8 mouse cellular contexts compared by ENCODE assay signal in genomic region chr2:127444055-127444789, GRCm38 (mm10). TPM values are rescaled to one million over a fixed set of nuclear protein-coding genes. Genes with fewer than 3 reads are reported as not detected.
DNase-seq lines count a peak whose midpoint lies in the region; ATAC-seq and TF ChIP-seq lines count a peak whose summit lies in the region.

Fahd2a (minus strand) TSS chr2:127444565.

- peak within 1 kb of the TSS; percentile 85 to 97 for H3K4me3 ChIP-seq in MEL (ENCODE audit: control insufficient read depth in 1 of 2, insufficient read depth in 1 of 2, low read depth in 2 of 2, low read length in 2 of 2)
- peak within 1 kb of the TSS; percentile 60 for H3K4me3 ChIP-seq in lung, embryonic 16.5 days (ENCODE audit: low read length)

- no peaks in the 10 kb centered on the region for H3K27me3 ChIP-seq in MEL (ENCODE audit: control insufficient read depth in 1 of 2, insufficient read depth in 2 of 2, low read length in 2 of 2)
- no peaks in the 10 kb centered on the region for H3K27me3 ChIP-seq in lung, embryonic 16.5 days (ENCODE audit: control insufficient read depth, insufficient read depth, low read depth, low read length)

- H3K4me2 ChIP-seq in lung, embryonic 16.5 days (ENCODE audit: low read depth, low read length): peak within 1 kb of the TSS; percentile 80

- ATAC-seq in hematopoietic stem cell, adult 5-6 weeks (replicated peaks in 1 of 2; ENCODE audit: insufficient read depth in 1 of 2, low FRiP score in 2 of 2, low TSS enrichment in 1 of 2, low read depth in 1 of 2, poor library complexity in 2 of 2, severe bottlenecking in 2 of 2): peak; percentile 93 to 97
- peak; percentile 92 for ATAC-seq in lung, embryonic 16.5 days (ENCODE audit: low read depth)

- TF ChIP-seq RAD21 in MEL (IDR thresholded peaks at IDR 0.05; ENCODE audit: low read depth, low read length): no peak

- 4% methylated on average over 36 of the region's 37 CpGs for WGBS in lung, embryonic 16.5 days

- no peak for TF ChIP-seq CTCF in MEL (IDR thresholded peaks at IDR 0.05 in 2 of 3, conservative IDR thresholded peaks at IDR 0.05 in 1 of 3; ENCODE audit: control insufficient read depth in 1 of 3, insufficient read depth in 1 of 3, low read depth in 2 of 3, low read length in 3 of 3, poor library complexity in 1 of 3, severe bottlenecking in 1 of 3)

- peaks cover 0 to 6% of the 10 kb centered on the region in 2 experiments; a peak in 3 of 4 replicates for H3K36me3 ChIP-seq in MEL (ENCODE audit: control insufficient read depth in 1 of 2, insufficient read depth in 2 of 2, low read length in 2 of 2)
- no peaks in the 10 kb centered on the region for H3K36me3 ChIP-seq in lung, embryonic 16.5 days (ENCODE audit: control insufficient read depth, insufficient read depth, low read length)

- peaks cover 5% of the 10 kb centered on the region for H3K79me2 ChIP-seq in MEL (ENCODE audit: control insufficient read depth, insufficient read depth, low read length, poor library complexity)

- peak; percentile 96 for DNase-seq in MEL (ENCODE audit: low read depth, low spot score)
- peak; percentile 88 for DNase-seq in cerebellum, adult 8-10 months
- DNase-seq in forelimb bud, embryonic 11.5 days (ENCODE audit: low read depth, low spot score): peak; percentile 92
- DNase-seq in layer of hippocampus, adult 9-10 months (ENCODE audit: low spot score): peak; percentile 68
- DNase-seq in ovary, postnatal 10 days (ENCODE audit: low spot score): peak; percentile 62
- DNase-seq in thymus, postnatal 10 days (ENCODE audit: low spot score in 2 of 2): peak; percentile 84 to 85

- H3K4me1 ChIP-seq in MEL (ENCODE audit: control insufficient read depth in 1 of 2, insufficient read depth in 2 of 2, low read length in 2 of 2): peaks cover 4 to 30% of the 10 kb centered on the region in 2 experiments
- H3K4me1 ChIP-seq in lung, embryonic 16.5 days (replicated peaks; ENCODE audit: control insufficient read depth, insufficient read depth, low read length): peaks cover 4% of the 10 kb centered on the region; the same call in 1 of the 2 replicates

- no peak for TF ChIP-seq EP300 in MEL (IDR thresholded peaks at IDR 0.05; ENCODE audit: low read depth in 1 of 2, low read length in 2 of 2)

- H3K9me3 ChIP-seq in MEL (replicated peaks; ENCODE audit: insufficient read depth, low read length): no peaks in the 10 kb centered on the region
- no peaks in the 10 kb centered on the region for H3K9me3 ChIP-seq in lung, embryonic 16.5 days (ENCODE audit: control insufficient read depth, low read length)

- H3K27ac ChIP-seq in MEL (ENCODE audit: control insufficient read depth, low read depth, low read length): peak within 1 kb of the TSS; percentile 26; the same call in 1 of the 2 replicates
- no peak within 1 kb of the TSS for H3K27ac ChIP-seq in lung, embryonic 16.5 days (ENCODE audit: low read length)

- peak in 1 of 2 experiments; percentile 77; a peak in 2 of 4 replicates for TF ChIP-seq POLR2A in MEL (IDR thresholded peaks at IDR 0.05; ENCODE audit: control insufficient read depth in 1 of 2, insufficient read depth in 1 of 2, low read depth in 1 of 2, low read length in 2 of 2, poor library complexity in 1 of 2)

- peak within 1 kb of the TSS; percentile 75 for H3K9ac ChIP-seq in MEL (ENCODE audit: control insufficient read depth, low read depth, low read length, poor library complexity, severe bottlenecking)
- H3K9ac ChIP-seq in lung, embryonic 16.5 days (ENCODE audit: low read length): peak within 1 kb of the TSS; percentile 72

TF ChIP-seq in MEL, 35 proteins besides CTCF, POLR2A, EP300 and RAD21:
- TF ChIP-seq SIN3A (IDR thresholded peaks at IDR 0.05; ENCODE audit: low read length): peak; percentile 96
- TF ChIP-seq TBP (IDR thresholded peaks at IDR 0.05; ENCODE audit: low read depth, low read length): peak; percentile 73; the same call in 1 of the 2 replicates
- TF ChIP-seq CHD1 (IDR thresholded peaks at IDR 0.05; ENCODE audit: low read depth, low read length): no peak
- no peak for TF ChIP-seq SMC3 (IDR thresholded peaks at IDR 0.05; ENCODE audit: low read depth, low read length)
- TF ChIP-seq MYC (IDR thresholded peaks at IDR 0.05; ENCODE audit: low read depth, low read length): peak; percentile 72; the same call in 1 of the 2 replicates
- TF ChIP-seq ZC3H11A (IDR thresholded peaks at IDR 0.05; ENCODE audit: low read depth, low read length): 0 out of 2 replicates have a peak, but pooled peaks have one; percentile 9
- TF ChIP-seq POLR2AphosphoS5 (IDR thresholded peaks at IDR 0.05; ENCODE audit: borderline replicate concordance, low read depth, low read length): no peak
- TF ChIP-seq ZNF384 (IDR thresholded peaks at IDR 0.05; ENCODE audit: low read depth, low read length): no peak
- no peak for TF ChIP-seq MEF2A (IDR thresholded peaks at IDR 0.05; ENCODE audit: extremely low read depth, insufficient replicate concordance, low read depth, low read length, poor library complexity, severe bottlenecking)
- peak; percentile 84 for TF ChIP-seq MXI1 (IDR thresholded peaks at IDR 0.05; ENCODE audit: low read depth, low read length)
- peak; percentile 47 for TF ChIP-seq USF1 (IDR thresholded peaks at IDR 0.05; ENCODE audit: low read depth, low read length)
- no peak for TF ChIP-seq ZKSCAN1 (IDR thresholded peaks at IDR 0.05; ENCODE audit: low read depth, low read length)
- TF ChIP-seq MAFK (IDR thresholded peaks at IDR 0.05; ENCODE audit: borderline replicate concordance, low read depth, low read length): no peak
- TF ChIP-seq KAT2A (conservative IDR thresholded peaks at IDR 0.05; ENCODE audit: low read depth, low read length): peak; percentile 64
- peak; percentile 61 for TF ChIP-seq NELFE (IDR thresholded peaks at IDR 0.05; ENCODE audit: low read depth, low read length)
- peak; percentile 52 for TF ChIP-seq TCF12 (IDR thresholded peaks at IDR 0.05; ENCODE audit: low read depth, low read length)
- 0 out of 2 replicates have a peak, but pooled peaks have one; percentile 7 for TF ChIP-seq MAX (IDR thresholded peaks at IDR 0.05; ENCODE audit: low read length)
- no peak for TF ChIP-seq TAL1 (IDR thresholded peaks at IDR 0.05; ENCODE audit: low read length)
- no peak for TF ChIP-seq MAZ (IDR thresholded peaks at IDR 0.05; ENCODE audit: low read depth, low read length)
- TF ChIP-seq ETS1 (IDR thresholded peaks at IDR 0.05; ENCODE audit: low read depth, low read length): peak; percentile 26; the same call in 1 of the 2 replicates
- TF ChIP-seq CHD2 (IDR thresholded peaks at IDR 0.05; ENCODE audit: low read length): no peak
- no peak for TF ChIP-seq GATA1 (IDR thresholded peaks at IDR 0.05; ENCODE audit: low read depth, low read length)
- no peak for TF ChIP-seq USF2 (IDR thresholded peaks at IDR 0.05; ENCODE audit: borderline replicate concordance in 1 of 2, insufficient read depth in 1 of 2, low read depth in 1 of 2, low read length in 2 of 2)
- no peak for TF ChIP-seq UBTF (IDR thresholded peaks at IDR 0.05; ENCODE audit: borderline replicate concordance, insufficient read depth, low read depth, low read length)
- TF ChIP-seq ZMIZ1 (IDR thresholded peaks at IDR 0.05; ENCODE audit: low read depth, low read length): no peak
- no peak for TF ChIP-seq MYB (IDR thresholded peaks at IDR 0.05; ENCODE audit: low read depth, low read length)
- peak; percentile 91 for TF ChIP-seq HCFC1 (IDR thresholded peaks at IDR 0.05; ENCODE audit: low read depth, low read length)
- no peak for TF ChIP-seq NRF1 (IDR thresholded peaks at IDR 0.05; ENCODE audit: insufficient read depth, low read depth, low read length, poor library complexity, severe bottlenecking)
- no peak for TF ChIP-seq GABPA (IDR thresholded peaks at IDR 0.05; ENCODE audit: low read depth, low read length)
- TF ChIP-seq ELF1 (IDR thresholded peaks at IDR 0.05; ENCODE audit: low read depth, low read length): peak; percentile 99
- TF ChIP-seq JUND (IDR thresholded peaks at IDR 0.05; ENCODE audit: low read depth, low read length): no peak
- peak; percentile 57; the same call in 1 of the 2 replicates for TF ChIP-seq POLR2AphosphoS2 (IDR thresholded peaks at IDR 0.05; ENCODE audit: low read length)

RNA-seq across cellular contexts. Expression of gene Fahd2a, which starts in this region (rescaled TPM):
- total RNA-seq in MEL (2012; rRNA removed): 7.2 and 8.2 TPM in 2 replicates
- polyA plus RNA-seq in MEL (2012; ENCODE audit: insufficient read depth in 1 of 2, insufficient read length in 2 of 2, low read depth in 1 of 2, low replicate concordance in 2 of 2, missing spikeins in 1 of 2): 1 to 10 TPM in 1 of 2 experiments, not detected in 1; 6.8 TPM
- total RNA-seq in hematopoietic stem cell, adult 5-6 weeks (2017): 16.2 and 23.0 TPM in 2 replicates
- 21.4 and 21.7 TPM in 2 replicates for polyA plus RNA-seq in lung, embryonic 16.5 days (2015; fragmentation: Nextera tagmentation; extraction: Ambion mirVana)
